Mouse (Mus musculus) lung, postnatal 25 days (tissue): Measurements from ENCODE around the gene Jph2.

Experiments
- DNase-seq: peaks from one replicate; pipeline ENCODE4 v3.0.0; 2022; ENCODE audit warnings: low spot score

The Jph2 gene

DNA sequence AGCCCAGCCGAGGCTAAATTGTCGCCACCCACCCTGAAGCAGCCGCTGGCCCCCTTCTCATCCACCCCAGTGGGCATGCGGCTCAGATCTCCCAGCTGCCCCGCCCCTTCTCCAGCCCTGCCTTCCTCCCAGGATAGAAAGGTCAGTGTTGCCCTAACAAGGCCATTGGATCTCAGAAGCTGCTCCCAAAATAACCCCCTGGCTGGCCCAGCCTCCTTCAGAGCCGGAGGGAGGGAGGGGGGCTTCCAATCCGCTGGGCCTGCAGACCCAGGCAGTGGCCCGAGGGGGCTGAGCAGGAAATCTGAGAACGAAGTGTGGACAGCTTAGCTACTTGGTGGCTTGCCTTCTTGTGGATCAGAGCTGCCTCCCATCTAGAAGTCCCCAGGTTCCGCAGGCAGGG is at the start of gene Jph2:
Gene Jph2 (minus strand): TSS at position 89 of the 400 bp plus-strand sequence.
- peak; percentile 26 for DNase-seq

DNA sequence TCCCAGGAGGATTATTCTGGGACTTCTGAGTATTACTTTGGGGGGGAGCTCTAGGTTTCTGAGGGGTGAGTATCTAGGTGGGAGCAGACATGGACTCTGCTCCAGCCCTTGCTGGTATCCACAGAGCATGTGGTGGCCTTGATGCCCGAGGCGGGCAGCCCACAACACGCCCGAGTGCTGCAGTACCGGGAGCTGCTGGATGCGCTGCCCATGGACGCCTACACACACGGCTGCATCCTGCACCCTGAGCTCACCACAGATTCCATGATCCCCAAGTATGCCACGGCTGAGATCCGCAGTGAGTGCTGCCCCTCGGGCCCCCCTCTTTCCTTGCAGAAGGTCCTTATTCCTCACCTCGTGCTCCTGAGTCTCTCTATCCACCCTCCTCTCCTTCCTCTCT is 49.6 kb upstream of the Jph2 start:
- DNase-seq: no peak

DNA sequence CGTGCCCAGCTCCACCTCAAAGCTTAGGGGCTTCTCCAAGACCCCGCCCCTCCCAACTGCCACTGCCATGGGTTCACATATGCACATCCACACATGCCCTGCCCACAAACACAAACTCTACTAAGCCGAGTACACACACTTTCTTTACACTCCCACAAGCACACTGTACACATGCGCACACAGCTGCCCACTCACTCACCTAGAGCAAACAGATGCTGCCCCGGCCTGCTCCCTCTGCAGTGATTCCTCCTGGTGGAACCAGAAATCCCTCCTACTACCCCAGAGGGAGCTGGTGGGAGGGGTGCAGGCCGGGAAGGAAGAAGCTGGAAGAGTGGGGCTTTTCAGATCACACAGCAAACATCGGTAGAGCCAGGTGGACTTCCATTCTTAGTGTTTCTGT is 46.2 kb upstream of the Jph2 start:
- DNase-seq: no peak

DNA sequence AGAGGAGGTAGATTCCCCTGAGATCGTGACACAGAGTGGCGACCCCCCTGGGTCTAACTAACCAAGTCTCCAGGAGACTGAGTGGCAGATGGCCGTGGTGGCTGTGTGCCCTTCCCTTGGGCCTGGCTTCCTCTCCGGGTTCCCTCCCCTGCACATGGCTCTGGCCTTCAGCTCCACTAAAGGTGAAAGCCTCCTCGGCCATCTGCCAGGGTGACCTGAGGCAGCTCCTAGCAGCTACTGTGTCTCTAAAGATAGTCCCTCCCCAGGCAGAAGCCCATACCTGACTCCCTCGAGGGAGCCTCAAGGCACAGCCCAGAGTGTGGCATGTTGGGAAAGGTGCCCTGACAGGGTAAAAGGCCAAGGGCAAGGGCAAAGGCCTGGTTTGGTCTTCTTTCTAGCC is 45.8 kb upstream of the Jph2 start:
- DNase-seq: no peak

DNA sequence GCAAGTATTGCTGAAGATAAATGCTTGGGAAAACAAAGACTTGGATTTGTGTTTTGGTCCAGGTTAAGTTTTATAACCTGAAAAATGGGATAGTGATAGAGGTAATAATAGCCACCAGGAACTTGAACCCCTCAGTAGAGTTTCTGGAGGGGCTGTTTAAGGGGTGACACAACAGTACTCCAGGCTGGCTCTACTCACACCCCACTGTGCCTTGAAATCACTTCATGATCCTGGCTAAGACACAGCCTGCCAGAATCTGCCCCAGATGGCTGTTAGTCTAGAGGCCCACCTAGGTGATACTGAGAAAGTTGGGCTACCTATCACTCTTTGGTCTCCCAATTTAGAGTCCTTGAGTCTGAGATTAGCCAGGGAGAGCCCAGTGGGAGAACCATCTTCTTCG is 41.7 kb upstream of the Jph2 start:
- no peak for DNase-seq

DNA sequence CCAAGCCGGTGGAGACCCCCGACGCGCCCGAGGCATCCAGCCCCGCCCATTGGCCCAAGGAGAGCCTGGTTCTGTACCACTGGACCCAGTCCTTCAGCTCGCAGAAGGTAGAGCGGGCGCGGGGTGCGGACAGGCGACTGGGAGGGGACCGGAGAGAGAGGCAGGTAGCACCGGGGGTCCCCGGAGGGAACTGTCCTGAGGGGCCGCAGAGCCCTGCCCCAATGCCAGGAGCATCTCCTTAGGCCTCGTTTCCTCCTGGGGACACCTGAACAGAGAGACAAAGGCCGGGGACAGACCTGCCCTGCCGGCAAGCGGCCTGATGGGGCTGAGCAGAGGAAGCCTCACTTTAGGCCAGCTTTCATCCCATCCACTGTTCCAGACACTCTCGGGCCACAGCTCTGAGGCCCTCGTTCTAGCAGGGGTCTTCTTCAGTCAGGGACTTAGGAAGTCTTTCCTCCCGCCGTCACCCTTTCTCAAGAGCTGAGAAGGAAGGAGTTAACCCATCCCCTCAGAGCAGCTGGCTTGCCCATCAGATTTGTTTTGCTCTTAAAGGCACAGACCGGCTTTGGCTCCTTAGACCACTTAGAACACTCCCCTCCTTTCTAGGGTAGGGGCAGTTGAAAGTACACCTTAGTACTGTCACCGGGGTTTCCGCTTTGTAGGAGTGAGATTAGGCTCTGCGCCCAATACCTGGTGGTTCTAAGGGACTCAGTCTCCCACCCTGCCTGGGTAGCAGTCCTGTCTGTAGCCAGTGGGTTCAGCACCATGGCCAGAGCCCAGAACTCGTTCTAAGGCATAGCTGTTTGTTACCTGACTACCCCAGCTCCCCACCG is 41.0 kb upstream of the Jph2 start:
- DNase-seq: no peak

DNA sequence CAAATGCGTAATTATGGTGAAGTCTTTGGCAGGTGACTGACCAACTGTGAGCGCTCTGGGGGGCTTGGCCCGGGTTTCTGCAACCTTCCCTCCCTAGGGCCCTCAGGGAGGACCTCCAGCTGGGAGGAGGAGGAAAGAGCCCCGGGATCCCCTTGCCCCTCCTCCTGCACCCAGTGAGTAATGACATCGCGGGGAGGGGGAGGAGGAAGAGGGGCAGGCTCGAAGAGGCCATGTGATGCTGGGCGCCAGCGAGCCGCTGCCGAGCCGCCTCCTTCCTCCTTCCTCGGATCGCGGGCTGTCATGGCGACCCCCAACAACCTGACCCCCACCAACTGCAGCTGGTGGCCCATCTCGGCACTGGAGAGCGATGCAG is 40.4 kb upstream of the Jph2 start, which contains the start of gene Gdap1l1:
Gene Gdap1l1 (plus strand): TSS at position 231 of the 373 bp plus-strand sequence.
- DNase-seq: no peak

DNA sequence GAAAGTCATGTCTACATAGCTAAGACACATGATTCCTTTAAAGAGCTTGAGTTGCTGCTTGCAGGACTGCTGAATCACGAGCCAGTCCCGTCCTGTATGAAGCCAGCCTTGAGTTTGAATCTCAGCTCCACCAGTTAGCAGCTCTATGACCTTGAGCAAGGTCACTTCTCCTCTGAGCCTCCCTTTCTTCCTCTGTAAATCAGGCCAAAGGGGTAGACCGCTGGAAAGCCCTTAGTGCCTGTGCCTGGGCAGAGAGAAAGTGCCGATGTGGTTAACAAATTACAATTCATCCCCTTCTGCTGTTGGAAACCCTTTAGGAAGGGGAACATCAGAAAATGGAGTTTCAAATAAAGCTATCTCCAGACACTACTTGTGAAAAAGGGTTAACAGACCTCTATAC is 40.0 kb upstream of the Jph2 start:
- DNase-seq: no peak

DNA sequence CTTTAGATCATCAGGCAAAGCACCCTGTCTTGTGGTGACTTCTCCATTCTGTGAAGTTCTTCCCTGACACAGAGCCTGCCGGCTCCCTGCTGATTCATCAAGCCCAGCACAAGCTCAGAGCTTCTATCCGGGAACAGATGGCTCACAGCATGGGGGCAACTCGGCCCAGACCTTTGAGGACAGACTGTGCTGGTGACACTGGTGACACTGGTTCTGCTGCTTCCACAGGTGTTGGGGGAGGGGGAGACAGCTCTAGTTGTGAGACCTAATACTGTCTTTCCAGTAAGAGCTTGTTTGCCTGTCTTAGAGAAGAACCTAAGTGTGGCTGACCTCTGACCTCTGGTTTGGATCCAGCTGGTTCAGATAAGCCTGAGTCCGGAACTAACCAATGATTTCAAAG is 36.2 kb upstream of the Jph2 start:
- no peak for DNase-seq

DNA sequence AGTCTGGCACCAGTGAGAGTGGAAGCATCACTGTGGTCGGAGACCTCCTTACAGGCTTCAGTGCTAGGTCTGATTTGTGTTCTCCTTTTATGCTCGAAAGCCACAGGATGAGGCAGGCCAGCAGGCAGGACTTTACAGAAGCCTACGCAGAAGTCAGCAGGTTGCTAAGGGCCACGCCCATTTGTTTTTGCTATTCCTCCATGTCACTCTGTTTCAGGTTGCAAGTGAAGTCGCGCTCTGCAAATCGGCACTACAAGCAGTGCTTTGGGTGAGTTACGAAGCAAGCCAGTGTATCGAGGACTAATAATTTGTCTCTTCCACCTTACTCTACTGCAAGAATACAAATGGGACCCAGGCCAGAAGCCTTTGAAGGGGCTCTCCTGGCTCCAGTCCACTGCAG is 33.5 kb upstream of the Jph2 start:
- DNase-seq: no peak

DNA sequence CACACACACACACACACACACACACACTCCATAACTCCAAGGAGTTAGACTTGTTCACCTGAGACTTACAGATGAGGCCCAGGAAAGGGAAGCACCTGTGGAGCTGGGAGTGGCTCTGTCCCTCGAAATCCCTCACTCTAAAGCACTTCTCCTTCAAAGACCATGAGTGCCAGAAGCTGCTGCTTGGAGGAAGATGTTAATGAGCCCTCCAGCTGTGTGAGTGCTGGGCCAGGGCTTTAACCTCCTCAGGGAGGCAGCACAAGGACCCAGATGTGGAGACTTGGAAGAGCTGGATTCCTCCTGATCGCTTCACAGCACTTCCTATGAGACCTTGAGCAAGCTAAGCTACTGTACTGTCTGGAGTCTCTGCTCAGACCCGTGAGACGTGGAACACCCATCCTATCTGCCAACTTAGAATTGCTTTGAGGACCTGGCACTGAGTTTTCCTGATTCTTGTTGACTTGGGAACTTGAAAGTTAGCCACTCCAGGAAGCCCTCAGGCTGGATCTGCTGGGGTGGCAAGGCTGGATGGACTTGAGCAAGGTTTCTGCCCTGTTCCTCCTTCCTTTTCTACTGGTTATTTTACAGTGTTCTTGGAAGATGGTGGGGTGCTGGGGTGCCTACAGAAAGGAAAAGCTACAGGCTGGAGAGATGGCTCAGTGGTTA is 30.7 kb upstream of the Jph2 start:
- DNase-seq: peak; percentile 42

DNA sequence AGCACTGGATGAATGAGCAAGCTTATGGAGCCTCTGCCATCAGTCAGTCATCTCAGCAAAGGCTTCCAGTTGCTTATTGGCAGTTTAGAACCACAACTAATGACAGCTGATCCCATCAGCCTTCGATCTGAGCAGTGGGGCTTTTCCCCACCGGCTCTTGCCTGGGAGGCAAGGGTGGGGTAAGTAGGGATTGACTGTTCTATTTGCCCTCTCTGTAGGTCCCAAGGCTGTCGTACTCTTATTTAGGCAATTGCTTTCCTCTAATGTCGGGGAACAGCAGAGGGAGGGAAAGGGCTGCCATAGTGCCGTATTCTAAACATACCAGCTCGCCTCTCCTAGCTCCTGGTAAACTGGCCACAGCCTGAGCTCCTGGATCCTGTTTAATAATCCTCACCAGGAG is 26.8 kb upstream of the Jph2 start, which contains the start of gene Oser1:
Gene Oser1 (minus strand): TSS at position 101 of the 400 bp plus-strand sequence.
- no peak for DNase-seq

DNA sequence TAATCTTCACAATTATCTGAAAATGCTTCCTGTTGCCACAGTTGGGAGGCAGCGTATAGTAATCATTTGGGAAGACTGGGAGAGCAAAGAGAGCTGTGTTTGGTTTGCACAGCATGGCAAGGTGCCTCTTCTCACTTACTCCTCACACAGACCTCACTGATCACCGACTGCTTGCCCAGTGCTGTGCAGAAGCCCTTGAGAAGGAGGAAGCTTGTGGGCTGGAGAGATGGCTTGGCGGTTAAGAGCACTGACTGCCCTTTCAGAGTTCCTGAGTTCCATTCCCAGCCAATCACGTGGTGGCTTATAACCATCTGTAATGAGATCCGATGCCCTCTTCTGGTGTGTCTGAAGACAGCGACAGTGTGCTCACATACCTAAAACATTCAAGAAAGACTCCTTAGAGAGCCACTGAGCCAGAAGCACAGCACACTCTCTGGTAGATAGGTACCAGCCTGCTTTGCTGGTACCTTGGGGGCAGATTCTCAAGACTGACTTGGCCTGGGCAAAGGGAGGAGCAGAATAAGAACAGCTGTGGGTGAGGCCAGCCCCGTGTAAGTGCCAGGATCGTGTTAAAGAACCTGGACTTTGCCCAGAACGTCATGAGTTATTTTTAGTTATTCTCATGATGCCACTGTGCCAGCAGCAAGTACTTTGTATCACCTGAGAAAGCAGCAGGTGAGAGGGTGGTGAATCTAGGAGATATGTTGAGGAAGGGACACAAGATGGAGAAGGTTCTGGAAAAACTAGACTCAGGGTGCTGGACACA is 25.3 kb upstream of the Jph2 start:
- DNase-seq: no peak

DNA sequence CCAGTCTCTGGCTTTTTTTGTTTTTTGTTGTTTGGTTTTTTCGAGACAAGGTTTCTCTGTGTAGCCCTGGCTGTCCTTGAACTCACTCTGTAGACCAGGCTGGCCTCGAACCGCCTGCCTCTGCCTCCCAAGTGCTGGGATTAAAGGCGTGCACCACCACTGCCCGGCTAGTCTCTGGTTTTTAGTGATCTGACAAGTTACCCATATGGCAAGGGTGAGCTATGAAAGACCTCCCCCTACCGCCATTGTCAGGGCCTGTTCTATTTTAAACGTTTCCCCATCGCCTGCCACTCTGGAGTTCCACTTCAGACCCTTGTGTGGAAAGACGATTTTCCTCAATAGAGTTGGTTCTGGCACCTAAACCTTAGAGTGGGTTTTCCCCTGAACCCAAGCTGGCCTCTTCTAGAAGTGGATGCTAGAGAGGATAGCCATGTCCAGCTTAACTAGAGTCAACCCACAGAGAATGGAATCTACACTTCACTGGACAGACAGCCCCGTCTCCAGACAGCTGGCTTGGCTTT is 22.6 kb upstream of the Jph2 start:
- DNase-seq: no peak

DNA sequence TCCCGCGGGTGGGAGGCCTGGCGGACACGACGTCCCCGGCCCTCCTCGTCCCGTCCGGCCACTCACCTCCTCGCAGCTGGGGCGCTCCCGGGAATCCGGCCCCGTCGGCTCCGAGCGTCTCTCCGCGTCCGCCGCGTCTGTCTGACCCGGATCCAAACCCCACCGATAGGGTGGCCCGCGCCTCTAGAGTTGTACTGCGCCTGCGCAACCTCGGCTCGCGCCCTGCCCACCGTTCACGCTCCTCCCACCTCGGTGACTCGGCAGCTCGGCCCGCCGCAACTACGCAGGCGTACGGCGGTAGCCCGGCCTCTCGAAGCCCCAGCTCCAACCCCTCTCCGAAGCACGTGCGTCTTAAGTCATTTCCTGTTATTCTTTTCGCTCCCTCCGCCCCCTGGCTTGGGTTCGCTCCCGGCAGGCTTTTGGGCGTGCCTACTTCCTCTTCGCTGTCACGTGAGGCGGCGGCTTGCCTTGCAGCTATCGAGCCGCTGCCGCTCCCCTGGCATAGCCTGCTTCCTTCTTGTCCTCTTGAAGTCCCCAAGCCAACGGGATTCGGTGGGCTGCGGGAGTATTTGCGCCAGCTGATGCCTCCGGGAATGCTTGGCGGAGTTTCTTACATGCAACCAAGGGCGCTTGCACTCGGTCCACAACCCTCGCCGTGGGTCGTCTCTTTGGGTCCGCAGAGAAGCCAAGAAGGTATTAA is 21.7 kb upstream of the Jph2 start:
- peak; percentile 100 for DNase-seq

DNA sequence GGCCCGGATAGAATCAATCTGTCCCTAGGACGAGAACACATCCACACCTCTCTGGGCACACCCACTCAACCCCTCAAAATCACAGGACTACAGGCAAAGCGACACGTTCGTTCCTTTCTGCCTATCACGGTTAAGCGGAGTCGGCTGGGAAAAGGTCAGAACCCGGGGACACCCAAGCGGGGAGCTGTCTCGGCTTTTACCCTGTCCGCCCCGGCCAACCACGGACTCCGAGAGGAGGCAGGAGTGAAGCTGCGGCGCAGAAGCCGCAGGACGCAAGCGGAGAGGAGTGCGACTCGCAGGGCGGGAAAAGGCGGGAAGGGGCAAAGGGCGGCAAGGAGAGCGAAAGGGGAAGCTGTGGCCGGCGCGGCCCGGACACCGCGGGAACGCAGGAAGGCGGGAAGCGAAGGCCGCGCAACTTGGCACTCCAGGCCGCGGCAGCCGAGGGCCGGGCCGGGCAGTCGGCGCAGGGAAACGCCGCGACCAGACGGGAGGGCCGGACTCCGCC is 21.1 kb upstream of the Jph2 start:
- DNase-seq: no peak

DNA sequence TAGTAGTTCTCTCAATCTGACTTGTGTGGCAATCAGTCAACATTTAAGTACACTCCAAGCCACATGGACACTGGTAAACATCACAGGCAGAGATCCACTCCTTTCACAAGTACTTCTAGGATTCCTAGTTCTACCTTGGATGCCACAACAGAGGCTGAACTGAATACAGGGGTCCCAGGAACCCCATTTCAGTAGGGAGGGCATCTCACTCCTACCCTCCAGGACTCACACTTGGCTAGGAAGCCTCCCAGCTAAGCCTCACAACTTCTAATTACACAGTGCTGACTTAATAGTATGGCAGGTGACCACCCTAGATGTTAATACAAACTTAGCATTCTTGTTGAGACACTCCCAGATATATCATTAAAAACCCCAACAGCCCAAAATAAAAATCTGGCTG is 20.0 kb upstream of the Jph2 start:
- no peak for DNase-seq

DNA sequence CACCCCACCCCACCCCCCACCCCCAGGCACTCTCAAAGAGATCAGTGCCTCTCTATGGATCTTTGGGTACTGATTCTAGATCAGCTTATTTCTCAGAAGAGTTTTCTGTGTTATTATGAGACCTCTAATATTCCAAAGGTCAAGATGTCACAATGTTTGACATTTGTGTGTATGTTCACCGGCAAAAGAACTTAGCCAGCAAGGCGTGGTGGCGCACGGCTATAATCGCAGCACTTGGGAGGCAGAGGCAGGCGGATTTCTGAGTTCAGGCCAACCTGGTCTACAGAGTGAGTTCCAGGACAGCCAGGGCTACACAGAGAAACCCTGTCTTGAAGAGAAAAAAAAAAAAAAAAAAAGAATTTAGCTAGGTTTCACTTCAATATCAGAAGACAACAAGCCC is 19.2 kb upstream of the Jph2 start:
- DNase-seq: no peak

DNA sequence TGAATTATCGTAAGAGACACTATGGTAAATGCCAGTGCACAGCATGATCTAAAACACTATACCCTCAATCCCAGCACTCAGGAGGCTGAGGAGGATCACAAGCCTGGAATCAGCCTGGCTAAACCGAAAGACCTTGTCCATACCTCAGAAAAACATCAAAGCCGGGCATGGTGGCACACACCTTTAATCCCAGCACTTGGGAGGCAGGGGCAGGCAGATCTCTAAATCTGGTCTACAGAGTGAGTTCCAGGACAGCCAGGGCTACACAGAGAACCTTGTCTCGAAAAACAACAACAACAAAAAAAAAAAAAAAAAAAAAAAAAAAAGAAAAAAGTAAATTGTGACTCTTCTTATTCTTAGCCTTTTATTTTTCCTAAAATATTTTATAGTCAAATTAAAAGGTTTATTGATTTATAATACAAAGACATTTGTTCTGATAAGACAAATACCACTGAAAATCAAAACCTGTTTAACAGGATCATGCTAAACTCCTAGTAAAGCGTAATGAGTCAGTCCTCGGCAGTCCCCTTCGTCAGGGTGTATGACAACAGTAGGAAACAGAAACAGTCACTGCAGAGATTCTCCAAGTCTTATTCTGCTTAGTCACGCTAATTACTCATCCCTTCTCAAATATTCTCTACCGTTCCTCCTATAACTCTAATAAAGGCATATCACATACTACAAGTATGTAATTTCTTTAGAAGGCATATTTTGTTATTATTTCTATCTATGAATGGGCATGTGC is 15.2 kb upstream of the Jph2 start:
- no peak for DNase-seq

DNA sequence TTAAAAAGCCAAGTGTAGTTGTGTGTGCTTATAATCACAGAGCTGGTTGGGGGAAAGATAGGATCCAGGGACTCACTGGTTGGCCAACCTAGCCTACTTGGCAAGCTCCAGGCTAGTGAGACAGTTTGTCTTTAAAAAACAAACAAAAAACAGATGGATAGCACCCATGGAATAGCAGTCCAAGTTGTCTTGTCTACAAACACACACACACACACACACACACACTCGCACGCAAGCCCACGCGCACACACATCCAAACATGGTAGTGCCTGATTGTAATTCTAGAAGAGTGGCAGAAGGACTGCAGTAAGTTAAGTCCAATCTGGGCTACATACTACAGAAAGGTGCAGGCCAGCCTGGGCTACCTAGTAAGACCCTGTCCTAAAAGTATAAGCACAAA is 14.6 kb upstream of the Jph2 start:
- DNase-seq: no peak

DNA sequence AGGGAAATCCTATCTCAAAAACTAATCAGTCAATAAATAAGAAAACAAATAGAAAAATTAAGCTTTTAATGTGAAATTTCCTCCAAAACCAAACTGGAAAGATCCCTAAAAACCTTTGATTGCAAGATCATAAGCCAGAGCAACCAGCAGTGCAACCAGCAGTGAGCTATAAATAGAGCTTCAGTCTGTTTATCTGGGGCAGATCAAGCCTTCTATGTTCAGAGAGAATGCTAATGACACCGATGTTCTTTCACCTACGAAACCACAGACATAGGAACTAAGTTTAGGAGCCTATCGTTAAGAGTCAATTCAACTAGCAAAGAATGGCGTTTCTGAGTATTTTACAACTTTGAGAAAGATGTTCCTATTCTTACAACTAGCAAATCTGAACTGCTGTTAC is 14.0 kb upstream of the Jph2 start:
- DNase-seq: no peak
